In the genomic region with DNA sequence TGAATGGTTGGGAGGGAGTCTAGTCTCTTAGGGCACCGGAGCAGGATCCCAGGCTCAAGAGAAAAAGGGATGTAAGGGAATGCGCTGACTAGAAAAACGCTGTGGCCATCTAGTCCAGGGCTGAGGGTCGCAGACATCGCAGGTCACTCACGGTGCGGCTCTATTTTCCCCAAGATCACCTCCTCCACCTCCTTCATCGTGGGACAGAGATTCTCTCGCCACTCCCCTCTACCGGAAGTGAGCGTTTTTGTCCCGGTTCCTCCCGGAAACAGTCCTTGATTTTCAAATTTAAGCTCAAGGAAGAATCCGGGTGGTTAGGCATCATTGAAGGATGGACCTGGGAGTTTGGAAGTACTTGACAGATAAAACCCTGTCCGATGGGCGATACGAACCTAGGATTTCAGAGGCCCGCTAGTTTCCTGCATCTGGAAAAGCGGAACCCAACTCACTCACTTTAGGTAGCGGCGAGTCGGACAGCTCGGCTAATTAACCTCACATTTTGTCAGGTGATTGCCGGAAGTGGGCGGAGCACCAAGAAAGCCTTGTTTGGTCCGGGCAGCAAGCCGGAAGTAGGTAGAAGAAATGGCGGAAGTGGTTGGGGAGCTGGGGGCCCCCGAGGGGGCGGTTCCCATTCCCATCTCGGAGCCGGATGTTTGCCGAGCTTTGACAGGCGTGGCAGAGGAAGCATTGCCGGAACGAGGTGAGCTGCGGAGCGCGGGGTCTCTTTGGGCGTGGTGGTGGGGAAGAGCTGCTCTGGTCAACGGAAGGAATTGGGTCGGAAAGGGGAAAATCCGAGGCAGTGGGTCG, we compare ENCODE assay signal across 8 mouse cellular contexts. TPM values are rescaled to one million over a fixed set of nuclear protein-coding genes. Genes with fewer than 3 reads are reported as not detected.
DNase-seq lines count a peak whose midpoint lies in the region; ATAC-seq lines count a peak whose summit lies in the region.

A gene (minus strand): TSS at position 239 of the 807 bp plus-strand sequence.
A gene (plus strand): TSS at position 308 of the 807 bp plus-strand sequence.

- peak within 1 kb of the TSS; percentile 81 for H3K27ac ChIP-seq in intestine, embryonic 14.5 days (ENCODE audit: low read depth)

- H3K4me2 ChIP-seq in intestine, embryonic 14.5 days (ENCODE audit: low read length): peak within 1 kb of the TSS; percentile 73

- no peaks in the 10 kb centered on the region for H3K9me3 ChIP-seq in intestine, embryonic 14.5 days (ENCODE audit: control insufficient read depth, low read length)

- no peaks in the 10 kb centered on the region for H3K27me3 ChIP-seq in intestine, embryonic 14.5 days (replicated peaks; ENCODE audit: control insufficient read depth, insufficient read depth, low read length)

- H3K4me1 ChIP-seq in intestine, embryonic 14.5 days (replicated peaks; ENCODE audit: control insufficient read depth, insufficient read depth, low read length): peaks cover 16% of the 10 kb centered on the region; the same call in 1 of the 2 replicates

- H3K36me3 ChIP-seq in intestine, embryonic 14.5 days (ENCODE audit: control insufficient read depth, insufficient read depth, low read length): peaks cover 51% of the 10 kb centered on the region

- ATAC-seq in intestine, embryonic 14.5 days (replicated peaks; ENCODE audit: low FRiP score, low TSS enrichment, low read depth): peak; percentile 94

- H3K9ac ChIP-seq in intestine, embryonic 14.5 days (ENCODE audit: low read length): peak within 1 kb of the TSS; percentile 83

- WGBS in intestine, embryonic 14.5 days: under 1% methylated on average over 44 of the region's 44 CpGs

- H3K4me3 ChIP-seq in intestine, embryonic 14.5 days (ENCODE audit: low read depth, low read length): peak within 1 kb of the TSS; percentile 92

- intact Hi-C loops in left cerebral cortex, postnatal 14 days (cut with DNase I): no loop called here

- DNase-seq in adrenal gland, adult 18-20 months (ENCODE audit: low spot score in 2 of 2): peak; percentile 90 to 94
- DNase-seq in embryo, embryonic 11 days: peak; percentile 99
- DNase-seq in gastrocnemius, postnatal 25 days: peak; percentile 94
- peak; percentile 98 for DNase-seq in intestine, embryonic 14.5 days (ENCODE audit: low spot score)
- peak; percentile 97 to 98 for DNase-seq in left cerebral cortex, postnatal 14 days (ENCODE audit: low spot score in 2 of 2)
- DNase-seq in mesoderm, embryonic 11.5 days (ENCODE audit: low read depth, low spot score): peak; percentile 98
- peak; percentile 93 to 95 for DNase-seq in right cerebral cortex, postnatal 36 days (ENCODE audit: low spot score in 2 of 2)
- peak; percentile 98 for DNase-seq in yolk sac, embryonic 10.5 days (ENCODE audit: low spot score)

RNA-seq across cellular contexts. Expression of the first gene that starts in this region (rescaled TPM):
- total RNA-seq in adrenal gland, adult 18-20 months (2021): 10 to 100 TPM; 10.4 to 13.2 TPM
- total RNA-seq in gastrocnemius, postnatal 25 days (2021): 1 to 10 TPM; 2.2 to 3.7 TPM
- 5.5 and 6.6 TPM in 2 replicates for polyA plus RNA-seq in intestine, embryonic 14.5 days (2014; fragmentation: Nextera tagmentation; extraction: Ambion mirVana)
- total RNA-seq in left cerebral cortex, postnatal 14 days (2021): 10 to 100 TPM; 11.1 to 13.3 TPM

RNA-seq across cellular contexts. Expression of the second gene that starts in this region (rescaled TPM):
- total RNA-seq in adrenal gland, adult 18-20 months (2021): 10 to 100 TPM; 53.3 to 58.3 TPM
- 1 to 10 TPM; 7.6 to 9.7 TPM for total RNA-seq in gastrocnemius, postnatal 25 days (2021)
- polyA plus RNA-seq in intestine, embryonic 14.5 days (2014; fragmentation: Nextera tagmentation; extraction: Ambion mirVana): 149 and 150 TPM in 2 replicates
- total RNA-seq in left cerebral cortex, postnatal 14 days (2021): 10 to 100 TPM; 80.3 to 88.9 TPM

Comparison
In these comparisons a context has a peak if more than half of its experiments do, and no peak if none do; other contexts are left out.
1. Peak in every context shown above with its lines: DNase-seq, ATAC-seq, H3K4me3 ChIP-seq and H3K27ac ChIP-seq.
2. RNA of the second gene that starts in this region (total RNA-seq): 80.3 to 88.9 TPM in left cerebral cortex, postnatal 14 days and 53.3 to 58.3 TPM in adrenal gland, adult 18-20 months; 7.6 to 9.7 TPM in gastrocnemius, postnatal 25 days; every median in the first group is over 4 times any median in the second.